Mouse (Mus musculus): ENCODE measurements around the gene Cmip.

DNA sequence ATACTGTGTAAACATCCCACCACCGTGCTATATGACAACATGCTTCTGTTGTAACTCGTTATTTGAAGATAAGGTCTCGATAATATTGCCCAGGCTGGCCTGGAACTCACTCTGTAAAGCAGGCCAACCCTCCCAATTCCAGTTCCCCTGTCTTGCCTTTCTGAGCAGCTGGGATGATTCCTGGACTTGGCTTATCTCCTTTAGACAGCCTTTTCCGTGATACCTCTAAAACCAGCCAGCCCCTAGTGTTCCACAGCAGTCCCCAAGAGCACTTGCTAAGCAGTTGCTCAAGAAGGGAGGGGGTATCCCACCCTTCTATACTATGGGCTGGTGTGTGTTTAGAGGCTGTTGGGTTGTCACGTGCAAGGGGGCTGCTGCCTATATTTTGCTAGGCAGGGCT is 165.0 kb downstream of the Cmip start:
- TF ChIP-seq EP300 (IDR thresholded peaks at IDR 0.05; ENCODE audit: low read depth): no peak
- TF ChIP-seq CTCF (IDR thresholded peaks at IDR 0.05; ENCODE audit: low read depth): no peak

Measured in liver, postnatal 0 days (tissue).